Mouse (Mus musculus): ENCODE measurements around the gene Scap. TPM values are rescaled to one million over a fixed set of nuclear protein-coding genes. Genes with fewer than 3 reads are reported as not detected.

The Scap gene
- 10 to 100 TPM; 13.9 to 16.4 TPM for total RNA-seq (2021)
- long read RNA-seq, experiment 1, full-length matches to known transcripts = 11 of 22 reads
- long read RNA-seq, experiment 1, partial matches to known transcripts = 5 of 22 reads
- long read RNA-seq, experiment 1, other reads (novel, unspliced or antisense) = 6 of 22 reads
- long read RNA-seq, experiment 2, full-length matches to known transcripts = 8 of 22 reads
- long read RNA-seq, experiment 2, partial matches to known transcripts = 10 of 22 reads
- long read RNA-seq, experiment 2, other reads (novel, unspliced or antisense) = 4 of 22 reads

GRCm38 (mm10) chr9:110333135-110333895 is at the start of gene Scap:
TSS of gene Scap (plus strand) at chr9:110333288.
- DNase-seq (ENCODE audit: low spot score) = peak; percentile 97

GRCm38 (mm10) chr9:110284075-110284697 is 48.9 kb upstream of the Scap start:
- DNase-seq (ENCODE audit: low spot score) = no peak

DNA sequence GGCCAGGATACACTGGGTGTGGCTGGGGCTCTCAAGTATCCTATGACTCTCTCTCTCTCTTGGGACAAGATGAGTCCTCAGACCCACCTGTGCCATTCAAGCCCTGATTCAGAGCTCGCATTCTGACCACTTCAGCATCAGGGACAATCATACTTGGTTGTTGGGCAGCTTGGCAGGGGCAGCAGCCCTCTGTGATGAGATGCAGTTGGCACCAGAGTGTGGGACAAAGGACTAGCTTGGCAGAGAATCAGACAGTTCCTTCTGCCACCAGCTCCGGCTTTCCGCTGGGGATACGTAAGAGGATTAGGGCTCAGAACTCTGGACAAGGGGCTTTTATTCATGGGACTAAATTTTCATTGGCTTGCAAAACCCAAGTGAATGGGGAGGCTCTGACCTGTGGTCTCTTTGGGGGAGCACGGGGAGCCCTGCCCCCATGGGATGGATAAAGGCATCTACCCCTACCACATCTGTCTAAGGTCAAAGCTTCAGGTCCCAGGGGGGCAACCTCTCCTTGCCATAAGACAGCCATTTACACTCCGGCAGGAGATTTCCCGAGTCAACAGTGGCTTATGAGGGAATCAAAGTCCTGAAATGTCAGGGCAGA is 45.7 kb upstream of the Scap start:
- DNase-seq (ENCODE audit: low spot score) = no peak

DNA sequence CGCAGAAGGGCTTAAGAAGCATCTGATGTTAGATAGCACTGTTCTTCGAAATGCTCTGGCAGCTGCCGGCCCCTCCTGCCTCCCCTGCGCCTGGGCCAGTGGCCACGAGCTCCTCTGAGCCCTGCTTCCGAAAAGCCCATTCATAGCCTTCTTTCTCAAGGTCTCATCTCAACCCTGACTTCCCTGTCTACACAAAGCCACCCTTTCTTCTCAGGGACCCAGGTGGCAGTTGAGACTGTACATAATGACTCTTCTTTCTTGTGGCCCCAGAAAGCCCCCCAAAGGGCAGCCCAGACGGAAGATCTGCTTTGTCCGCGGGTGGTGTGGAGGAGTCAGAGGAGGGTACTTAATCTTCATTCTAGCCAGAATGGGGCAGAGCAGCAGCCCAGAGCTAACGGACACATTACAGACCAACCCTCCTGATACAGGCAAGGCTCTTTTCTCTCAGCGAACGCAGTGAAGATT is 39.8 kb upstream of the Scap start:
- no peak for DNase-seq (ENCODE audit: low spot score)

DNA sequence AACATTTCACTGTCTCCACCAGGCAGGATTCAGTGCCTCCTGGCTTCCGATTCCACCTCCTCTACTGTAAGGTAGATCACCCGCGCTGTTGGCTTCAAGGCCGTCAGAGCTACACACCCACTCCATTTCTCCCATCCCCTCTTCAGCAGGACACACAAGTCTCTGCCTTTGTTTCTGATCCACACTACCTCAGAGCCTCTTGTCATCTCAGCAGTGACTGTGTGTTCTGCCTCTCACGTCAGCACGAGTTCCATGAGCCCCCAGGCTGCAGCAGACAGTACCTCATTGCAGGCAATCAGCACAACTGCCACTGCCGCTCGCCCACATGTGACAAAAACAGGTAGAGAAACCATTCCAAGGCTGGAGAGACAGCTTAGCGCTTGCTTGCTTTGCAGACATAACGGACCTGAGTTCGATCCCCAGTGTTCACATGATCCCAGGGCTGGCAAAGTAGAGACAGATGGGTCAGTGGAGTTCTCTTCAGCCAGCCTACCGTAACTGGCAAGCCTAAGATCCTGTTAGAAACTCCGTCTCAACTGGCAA is 39.1 kb upstream of the Scap start:
- no peak for DNase-seq (ENCODE audit: low spot score)

GRCm38 (mm10) chr9:110294786-110295185 is 38.3 kb upstream of the Scap start:
- no peak for DNase-seq (ENCODE audit: low spot score)

DNA sequence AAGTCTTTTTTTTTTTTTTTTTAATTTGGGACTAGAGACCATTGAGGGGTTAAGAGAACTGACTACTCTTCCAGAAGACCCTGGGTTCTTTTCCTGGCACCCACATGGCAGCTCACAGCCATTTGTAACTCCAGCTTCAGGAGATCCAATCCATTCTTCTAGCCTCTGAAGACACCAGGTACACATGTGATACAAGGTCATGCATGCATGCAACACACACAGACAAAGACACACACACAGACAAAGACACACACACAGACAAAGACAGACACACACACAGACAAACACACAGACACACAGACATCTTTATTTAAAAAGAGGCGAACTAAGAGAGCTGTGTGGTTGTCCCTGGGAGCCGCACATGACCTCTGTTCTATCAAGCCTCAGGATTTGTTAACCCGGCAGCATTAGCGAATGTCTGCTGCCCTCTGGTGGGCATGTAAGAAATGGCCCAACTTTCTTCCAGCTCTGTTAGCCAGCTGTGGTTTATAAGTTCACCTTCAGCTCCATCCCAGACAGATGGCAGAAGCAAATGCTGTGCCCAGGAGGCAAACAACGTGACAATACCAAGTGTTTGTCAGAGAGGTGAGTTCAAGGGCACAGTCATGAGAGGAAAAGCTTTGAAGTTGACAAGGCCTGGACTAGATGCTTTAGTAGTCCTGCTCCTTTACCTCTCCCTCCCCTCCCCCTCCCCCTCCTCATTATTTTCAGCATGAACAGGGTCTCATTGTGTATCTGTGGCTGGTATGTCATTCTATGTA is 36.0 kb upstream of the Scap start:
- DNase-seq (ENCODE audit: low spot score) = peak; percentile 76

GRCm38 (mm10) chr9:110304516-110304915 is 28.6 kb upstream of the Scap start:
- DNase-seq (ENCODE audit: low spot score) = no peak

GRCm38 (mm10) chr9:110304969-110305651 is 28.0 kb upstream of the Scap start, which contains the start of gene Elp6:
TSS of gene Elp6 (plus strand) at chr9:110305173.
- peak; percentile 89 for DNase-seq (ENCODE audit: low spot score)

DNA sequence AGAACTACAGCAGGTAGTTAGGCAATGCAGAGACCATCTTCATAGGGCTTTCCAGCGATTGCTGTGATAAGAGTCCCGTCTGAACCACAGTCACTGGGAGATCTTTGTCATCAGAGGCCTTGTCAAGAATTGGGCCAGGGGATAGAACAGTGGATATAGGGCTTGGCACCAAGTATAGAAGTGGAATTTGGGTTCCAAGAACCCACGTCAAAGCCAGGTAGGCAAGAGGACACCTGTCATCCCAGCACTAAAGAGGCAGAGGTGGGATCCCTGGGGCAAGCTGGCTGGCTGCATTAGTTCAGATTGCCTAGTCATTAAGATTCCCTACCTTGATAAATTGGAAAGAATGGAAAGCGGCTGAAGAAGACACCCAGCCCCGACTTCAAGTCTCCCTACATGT is 26.7 kb upstream of the Scap start:
- DNase-seq (ENCODE audit: low spot score) = no peak

GRCm38 (mm10) chr9:110314706-110315105 is 18.4 kb upstream of the Scap start:
- no peak for DNase-seq (ENCODE audit: low spot score)

DNA sequence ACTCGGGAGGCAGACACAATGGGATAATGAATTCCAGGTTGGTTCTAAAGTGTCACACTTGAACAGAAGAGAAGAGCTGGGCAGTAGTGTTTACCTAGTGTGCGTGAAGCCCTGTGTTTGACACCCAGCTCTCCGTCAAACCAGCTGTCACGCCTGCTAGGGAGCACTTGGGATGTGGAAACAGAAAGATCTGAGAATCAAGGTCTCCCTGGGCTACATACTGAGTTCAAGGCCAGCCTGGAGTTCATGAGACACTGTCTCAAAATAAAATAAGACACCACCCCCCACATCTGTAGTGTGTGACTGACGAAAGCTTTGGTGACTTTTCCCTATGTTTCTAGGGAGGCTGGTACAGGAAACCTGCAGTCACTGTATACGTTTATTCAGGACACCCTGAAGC is 17.7 kb upstream of the Scap start:
- DNase-seq (ENCODE audit: low spot score) = no peak

- DNase-seq (ENCODE audit: low spot score) = no peak
These were observed 17.2 kb upstream of the Scap start for GRCm38 (mm10) chr9:110315904-110316303.

GRCm38 (mm10) chr9:110316503-110316902 is 16.6 kb upstream of the Scap start:
- no peak for DNase-seq (ENCODE audit: low spot score)

DNA sequence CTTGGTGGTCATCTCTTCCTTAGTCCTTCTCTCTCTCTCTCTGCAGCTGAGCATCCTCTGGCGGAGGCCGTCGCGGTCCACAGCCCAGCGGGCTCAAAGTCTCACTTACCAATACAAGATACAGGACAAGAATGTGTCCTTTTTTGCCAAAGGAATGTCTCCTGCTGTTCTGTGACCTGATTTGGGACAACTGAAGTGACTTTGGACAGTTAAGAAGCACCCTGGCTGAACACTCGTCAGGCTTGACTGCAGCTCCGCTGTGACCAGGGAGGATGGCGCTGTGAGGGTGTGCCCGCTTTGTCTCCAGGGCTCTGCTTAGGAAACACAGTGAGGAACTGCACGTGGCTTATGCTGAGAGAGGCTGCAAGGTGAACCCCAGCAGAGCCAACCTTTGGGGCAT is 12.3 kb upstream of the Scap start:
- DNase-seq (ENCODE audit: low spot score) = no peak

DNA sequence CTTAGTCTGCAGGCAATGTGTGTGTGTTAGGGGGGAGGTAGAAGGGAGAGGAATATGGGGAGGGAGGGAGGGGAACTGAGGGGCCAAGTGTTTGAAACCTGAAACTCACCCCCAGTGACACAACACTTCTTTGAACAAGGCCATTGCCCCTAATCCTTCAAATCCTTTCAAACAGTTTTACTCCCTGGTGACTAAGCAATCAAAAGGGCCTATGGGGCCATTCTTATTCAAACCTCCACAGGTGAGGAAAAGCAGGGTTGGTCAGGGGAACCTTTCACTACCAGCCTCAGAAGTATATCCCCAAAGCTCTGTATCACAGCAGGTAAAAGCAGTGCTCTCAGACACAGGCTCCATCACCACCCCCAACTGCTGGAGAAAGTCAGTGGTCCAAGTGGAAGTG is 10.1 kb upstream of the Scap start:
- no peak for DNase-seq (ENCODE audit: low spot score)

DNA sequence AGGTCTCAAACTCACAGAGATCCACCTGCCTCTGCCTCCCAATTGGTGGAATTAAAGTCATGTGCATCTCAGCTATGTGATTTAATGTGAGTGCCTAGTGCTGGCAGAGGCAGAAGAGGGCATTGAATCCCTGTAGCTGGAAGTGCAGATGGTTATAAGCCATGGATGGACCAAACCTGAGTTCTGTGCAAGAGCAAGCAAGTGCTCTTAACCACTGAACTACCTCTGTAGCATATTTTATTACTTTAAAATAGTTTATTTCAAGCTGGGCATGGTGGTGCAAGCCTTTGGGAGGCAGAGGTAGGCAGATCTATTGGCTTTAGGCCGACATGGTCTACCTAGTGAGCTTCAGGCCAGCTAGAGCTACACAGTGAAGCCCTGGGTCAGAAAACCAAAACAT is 8.9 kb upstream of the Scap start:
- no peak for DNase-seq (ENCODE audit: low spot score)

GRCm38 (mm10) chr9:110328178-110328577 is 4.9 kb upstream of the Scap start:
- DNase-seq (ENCODE audit: low spot score) = no peak

DNA sequence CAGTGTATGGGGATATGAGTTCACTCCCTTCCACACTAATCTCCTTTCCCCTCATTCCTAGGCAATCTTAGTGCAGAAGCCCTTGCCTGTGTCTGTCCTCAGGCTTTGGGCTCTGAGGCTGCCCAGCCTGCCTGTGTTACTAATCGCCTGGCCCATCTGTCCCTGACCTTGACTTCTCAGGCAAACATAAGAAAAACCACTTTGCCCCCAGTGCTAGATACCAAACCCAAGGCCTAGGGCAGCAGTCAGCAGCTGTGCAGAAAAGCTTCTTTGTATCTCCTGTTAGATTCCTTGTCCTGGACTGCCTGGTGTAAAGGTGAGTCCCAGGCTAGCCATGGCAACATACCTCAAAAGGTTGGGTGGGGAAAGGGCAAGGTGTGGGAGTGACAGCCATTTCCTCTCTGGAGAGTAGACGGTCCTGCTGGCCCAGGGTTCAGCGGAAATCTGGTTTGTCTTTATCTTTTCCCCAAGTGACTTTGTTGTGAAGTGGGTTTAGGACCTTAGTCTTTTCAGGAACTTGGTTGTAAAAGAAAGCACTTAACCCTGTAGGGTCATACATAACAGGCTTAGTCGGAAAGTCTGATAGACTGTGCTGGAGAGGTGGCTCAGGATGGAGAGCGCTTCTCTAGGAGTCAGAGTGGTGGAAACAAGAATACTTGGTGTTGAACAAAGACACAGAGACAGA is 4.0 kb upstream of the Scap start:
- DNase-seq (ENCODE audit: low spot score) = no peak

DNA sequence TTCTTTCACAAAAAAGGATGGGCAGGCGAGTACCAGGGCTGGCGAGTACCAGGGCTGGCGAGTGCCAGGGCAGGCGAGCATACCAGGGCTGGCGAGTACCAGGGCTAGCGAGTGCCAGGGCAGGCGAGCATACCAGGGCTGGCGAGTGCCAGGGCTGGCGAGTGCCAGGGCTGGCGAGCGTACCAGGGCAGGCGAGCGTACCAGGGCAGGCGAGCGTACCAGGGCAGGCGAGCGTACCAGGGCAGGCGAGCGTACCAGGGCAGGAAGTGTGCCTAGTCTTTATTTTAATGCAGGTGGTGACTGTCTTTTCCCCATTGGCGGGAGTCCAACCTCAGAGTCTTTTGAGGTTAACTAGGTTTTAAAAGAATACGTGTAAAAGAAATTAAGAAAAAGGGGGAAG is 3.4 kb upstream of the Scap start:
- no peak for DNase-seq (ENCODE audit: low spot score)

Measured in gastrocnemius, adult 18-20 months (tissue).